Mouse (Mus musculus): ENCODE data around the gene Scamp4.
A peak's percentile ranks its signal among the peaks of the same experiment; 100 is the strongest.
"Not testable (repeated sequence)": the region's sequence is repeated elsewhere in the genome, so short reads cannot be mapped to it uniquely, and the experiment has no call there.

The Scamp4 gene

GRCm38 (mm10) chr10:80611905-80612304 lies 9.2 kb downstream of the Scamp4 start:
- no peak for DNase-seq

GRCm38 (mm10) chr10:80613821-80614220 lies 11.1 kb downstream of the Scamp4 start:
- no peak for DNase-seq

DNA sequence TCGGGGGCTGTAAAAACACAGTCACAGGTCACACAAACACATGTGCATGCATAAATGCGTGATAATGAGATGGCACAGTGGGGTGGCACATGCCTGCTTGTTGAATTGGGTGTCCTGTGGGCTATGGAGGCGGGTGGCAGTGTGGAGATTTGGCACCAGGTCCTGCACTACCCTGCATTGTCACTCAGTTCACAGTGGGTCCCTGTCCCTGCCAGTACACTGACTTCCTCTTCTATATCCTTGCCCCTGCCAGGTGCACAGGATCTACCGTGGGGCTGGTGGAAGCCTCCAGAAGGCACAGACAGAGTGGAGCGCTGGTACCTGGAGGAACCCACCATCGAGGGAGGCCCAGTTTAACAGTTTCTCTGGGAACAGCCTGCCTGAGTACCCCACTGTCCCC lies 11.7 kb downstream of the Scamp4 start:
- peak; percentile 44 to 60 for DNase-seq

- peak; percentile 72 to 87 for DNase-seq
These were observed 15.5 kb downstream of the Scamp4 start for GRCm38 (mm10) chr10:80618181-80618580.

- no peak for DNase-seq
These were observed 17.0 kb downstream of the Scamp4 start for GRCm38 (mm10) chr10:80619465-80620244.

DNA sequence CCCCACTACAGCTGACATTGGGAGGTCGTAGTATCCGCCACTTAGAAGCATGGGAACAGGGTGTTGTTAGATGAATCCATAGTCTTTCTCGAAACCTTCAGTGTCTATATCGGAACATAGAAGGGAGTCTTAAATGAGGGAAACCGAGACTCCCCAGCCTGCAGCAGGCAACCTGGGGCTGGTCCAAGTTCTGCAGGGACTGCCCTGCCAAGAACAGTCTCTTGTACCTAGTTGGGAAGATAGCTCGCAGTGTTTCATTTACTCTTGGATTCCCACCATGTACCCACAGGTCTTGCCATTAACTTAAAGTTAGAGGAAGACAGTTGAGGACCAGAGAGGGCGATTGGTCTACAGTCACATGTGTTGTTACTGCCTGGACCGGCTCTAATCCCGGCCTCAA lies 17.7 kb downstream of the Scamp4 start:
- DNase-seq, result no peak

DNA sequence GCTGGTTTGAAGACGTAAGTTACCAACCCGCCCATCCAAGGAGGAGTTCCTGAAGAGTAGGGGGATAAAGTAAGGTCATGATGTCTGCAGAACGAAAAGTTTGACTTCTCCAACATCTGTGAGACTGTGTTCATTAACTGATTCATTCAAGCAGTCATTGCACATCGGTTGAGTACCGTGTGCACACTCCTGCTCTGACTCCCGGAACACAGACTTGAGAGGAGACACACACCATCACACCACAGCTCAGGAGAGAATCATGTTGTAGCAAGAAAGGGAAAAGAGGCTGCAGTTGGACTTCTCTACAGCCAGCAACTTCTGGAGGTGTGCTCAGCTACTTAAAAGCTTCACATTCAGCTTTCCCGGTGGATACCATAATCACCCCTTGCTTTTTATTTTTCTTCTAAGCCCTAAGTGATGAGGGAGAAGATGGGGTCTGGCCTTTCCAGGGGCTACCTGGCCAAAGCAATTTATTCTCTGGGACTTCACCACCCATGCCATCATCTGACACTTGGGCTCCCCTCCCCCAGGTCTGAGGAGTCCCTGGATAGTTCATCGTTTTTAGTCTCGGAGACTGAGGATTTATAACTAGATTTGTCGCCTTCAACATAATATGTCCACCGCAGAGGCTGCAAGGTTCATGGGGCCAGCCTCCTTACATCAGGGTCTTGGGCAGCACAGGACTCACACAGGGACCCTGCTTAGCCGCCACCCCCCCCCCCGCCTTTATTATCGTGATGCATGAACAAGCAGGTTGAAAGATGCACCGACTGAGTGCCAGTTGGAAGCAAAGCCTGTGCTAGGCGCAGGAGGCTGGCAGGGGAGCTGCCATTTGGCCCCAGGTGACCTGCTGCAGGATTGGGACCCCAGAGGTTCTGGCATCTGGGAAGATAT lies 18.4 kb downstream of the Scamp4 start:
- no peak for DNase-seq

DNA sequence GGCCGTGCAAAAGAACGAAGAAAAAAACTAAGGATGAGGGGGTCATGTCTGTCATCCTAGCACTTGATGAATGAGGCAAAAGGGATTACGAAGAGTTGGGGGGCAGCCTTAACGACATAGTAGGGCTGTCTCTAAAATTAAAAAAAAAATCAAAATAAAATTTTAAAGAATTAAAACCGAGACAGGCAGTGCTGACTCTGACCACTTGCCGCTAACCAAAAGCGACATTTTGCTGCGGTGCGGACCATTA lies 18.9 kb downstream of the Scamp4 start:
- DNase-seq, result no peak

DNA sequence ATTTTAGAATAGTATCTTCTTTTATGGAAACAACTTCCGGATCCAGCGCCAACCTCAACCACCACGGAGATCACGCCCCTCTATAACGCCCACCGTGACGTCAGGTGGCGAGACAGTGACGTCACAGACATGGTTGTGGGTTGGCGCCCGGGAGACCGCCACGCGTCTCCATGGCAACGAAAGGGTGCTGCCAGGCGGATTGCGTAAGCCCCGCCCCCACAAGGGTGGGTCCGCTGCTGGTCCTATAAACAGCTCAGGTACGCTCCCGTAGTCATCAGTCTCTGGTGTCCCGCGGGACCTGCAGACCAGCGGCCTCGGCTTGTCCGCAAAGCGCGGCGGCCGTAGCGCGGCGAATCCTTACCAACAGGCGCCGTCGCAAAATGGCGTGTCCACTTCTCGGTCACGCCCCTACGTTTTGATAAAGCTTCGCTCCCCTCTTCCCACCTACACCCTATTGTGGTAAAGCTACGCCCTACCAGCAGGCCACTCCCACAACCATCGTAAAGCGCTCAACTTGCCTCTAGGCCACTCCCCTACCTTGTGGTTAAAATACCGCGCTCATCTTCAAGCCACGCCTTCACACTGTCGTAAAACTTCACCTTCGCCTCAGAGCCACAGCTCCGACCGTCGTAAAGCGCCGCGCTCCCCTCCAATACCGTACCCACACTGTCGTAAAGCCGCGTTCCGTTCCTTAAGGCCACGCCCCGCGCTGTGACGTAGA lies 19.4 kb downstream of the Scamp4 start:
- DNase-seq, result peak; percentile 98 to 99

DNA sequence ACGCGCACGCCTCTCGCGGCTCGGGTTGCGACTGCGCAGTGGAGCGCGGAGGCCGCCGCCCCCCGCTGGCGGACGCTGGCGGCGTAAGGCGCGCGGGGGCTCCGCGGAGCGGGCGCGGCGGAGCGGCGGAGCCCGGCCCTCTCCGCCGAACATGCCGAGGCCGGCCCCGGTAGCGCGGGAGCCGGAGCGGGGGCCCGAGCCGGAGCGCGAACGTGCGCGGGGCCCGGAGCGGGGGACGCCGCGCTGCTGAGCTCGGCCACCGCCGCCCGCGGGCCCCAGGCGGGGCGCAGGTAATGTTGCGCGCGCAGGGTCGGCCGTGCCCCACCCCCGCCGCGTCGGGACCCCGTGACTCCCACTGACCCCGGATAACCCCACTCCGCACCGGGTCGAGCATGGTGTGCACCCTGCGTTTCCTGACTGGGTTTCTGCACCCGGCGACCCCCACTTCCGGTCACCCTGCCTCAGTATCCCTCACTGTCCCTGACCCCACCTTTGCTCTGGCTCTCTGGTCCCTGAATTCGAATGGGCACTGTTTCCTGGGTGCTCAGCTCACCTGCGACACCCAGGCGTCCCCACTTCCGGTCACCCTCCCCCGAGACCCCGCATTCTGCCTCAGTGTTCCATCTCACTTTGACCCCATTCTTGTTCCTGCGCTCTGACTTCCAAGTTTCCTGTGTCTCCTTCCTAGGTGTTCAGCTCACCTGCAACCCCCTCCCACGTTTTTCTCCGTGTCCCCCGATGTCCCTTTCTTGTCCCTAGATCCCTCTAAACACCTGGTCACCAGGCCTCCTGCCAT lies 20.2 kb downstream of the Scamp4 start, which contains the start of gene Csnk1g2:
Gene Csnk1g2, plus strand, starts transcription at position 178 of the 796 bp plus-strand sequence.
- peak; percentile 78 to 87 for DNase-seq

DNA sequence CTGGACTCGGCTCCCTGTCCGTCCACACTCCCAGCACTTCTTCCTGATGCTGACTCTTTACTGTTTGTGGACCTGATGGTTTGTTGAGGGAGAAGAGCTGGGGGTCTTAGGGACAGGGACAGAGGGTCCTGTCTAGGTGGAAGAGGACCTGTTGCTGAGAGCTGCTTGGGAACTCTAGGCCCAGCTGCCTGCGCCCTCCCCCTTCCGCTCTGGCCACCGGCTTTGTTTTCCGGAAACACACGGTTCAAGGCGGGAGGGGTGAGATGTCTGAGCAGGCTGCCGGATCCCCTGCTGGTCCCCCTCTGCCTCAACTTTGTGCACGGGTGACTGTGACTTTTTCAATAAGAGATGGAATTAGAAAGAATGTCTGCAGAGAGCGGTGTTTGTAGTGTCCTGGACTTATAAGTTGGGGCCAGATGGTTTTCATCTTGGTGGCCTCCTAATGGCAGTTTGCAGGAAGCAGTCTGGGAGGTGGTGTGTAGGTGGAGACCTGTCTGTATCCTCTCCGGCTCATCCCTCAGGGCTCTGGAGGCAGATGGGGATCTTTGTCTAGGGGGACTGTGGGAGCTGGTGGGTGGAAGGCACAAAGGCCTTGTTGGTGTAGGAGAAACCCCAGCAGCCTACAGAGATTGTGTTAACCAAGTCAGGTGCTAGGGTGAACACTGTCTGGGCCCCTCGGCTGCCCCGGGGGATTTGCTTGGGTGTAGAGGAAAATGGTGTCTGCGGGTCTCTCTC lies 21.0 kb downstream of the Scamp4 start:
- peak; percentile 82 to 89 for DNase-seq

GRCm38 (mm10) chr10:80625764-80626163 lies 23.1 kb downstream of the Scamp4 start:
- no peak for DNase-seq

DNA sequence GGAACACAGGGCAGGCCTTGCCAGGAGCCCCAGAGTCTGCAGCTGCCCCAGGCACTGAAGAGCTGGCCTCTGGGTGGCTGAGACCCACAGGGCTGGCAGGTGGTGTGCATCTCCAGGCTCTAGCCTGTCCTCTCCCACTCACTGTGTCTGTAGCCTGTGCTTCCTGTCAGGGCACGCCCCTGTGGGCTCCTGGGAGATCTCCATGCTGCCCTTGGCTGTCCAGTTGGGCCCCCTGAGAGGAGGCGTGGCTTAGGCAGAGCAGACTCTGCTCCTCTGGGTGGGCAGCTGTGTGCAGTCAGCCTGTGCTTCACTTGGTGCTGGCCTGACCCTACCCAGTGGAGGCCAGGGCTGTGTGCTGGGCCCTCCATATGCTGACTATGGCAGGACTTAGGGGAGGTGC lies 25.0 kb downstream of the Scamp4 start:
- no peak for DNase-seq

GRCm38 (mm10) chr10:80628925-80629324 lies 26.3 kb downstream of the Scamp4 start:
- no peak for DNase-seq

DNA sequence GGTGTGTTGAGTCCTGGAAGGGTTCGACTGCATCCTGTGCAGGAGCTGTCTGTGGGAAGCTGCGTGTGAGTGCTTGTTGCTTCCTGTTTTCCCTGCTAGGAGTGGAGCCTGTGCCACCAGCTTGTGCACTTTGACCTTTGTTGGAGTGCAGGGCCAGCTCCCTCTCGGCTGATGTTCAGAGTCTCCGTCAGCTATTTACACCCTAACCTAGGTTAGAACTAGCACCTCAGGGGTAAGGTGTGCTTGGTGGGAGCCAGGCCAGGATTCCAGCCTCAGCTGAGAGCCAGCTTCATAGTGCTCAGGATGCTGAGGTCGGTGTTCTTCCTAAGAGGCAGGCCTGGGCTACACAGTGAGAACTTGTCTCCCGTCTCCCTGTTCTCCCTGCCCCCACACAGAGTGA lies 32.7 kb downstream of the Scamp4 start:
- no peak for DNase-seq

DNA sequence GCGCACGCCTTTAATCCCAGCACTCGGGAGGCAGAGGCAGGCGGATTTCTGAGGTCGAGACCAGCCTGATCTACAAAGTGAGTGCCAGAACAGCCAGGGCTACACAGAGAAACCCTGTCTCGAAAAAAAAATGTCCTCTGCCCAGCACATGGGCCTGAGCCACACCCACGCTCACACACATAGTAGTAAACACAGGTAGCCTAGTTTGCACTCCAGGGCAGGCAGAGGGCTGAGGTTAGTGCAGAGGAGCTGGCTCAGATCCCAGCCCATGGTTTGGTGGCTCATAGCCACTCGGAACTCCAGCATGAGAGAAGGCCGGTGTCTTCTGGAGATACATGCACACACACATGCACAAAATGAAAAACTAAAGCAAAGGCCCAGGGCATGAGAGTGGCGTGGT lies 44.3 kb downstream of the Scamp4 start:
- DNase-seq, result no peak

DNA sequence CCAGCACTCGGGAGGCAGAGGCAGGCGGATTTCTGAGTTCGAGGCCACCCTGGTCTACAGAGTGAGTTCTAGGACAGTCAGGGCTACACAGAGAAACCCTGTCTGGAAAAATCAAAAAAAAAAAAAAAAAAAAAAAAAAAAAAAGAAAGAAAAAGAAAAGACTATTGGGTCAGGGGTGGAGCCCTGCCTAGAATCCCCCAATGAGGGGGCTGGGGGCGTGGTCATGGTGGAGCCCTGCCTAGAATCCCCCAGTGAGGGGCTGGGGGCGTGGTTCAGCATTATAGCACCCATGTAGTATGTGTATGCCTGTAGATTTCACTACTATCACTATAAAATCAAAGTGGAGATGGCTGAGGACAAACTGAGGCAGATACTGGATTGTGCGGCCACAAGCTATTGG lies 47.2 kb downstream of the Scamp4 start:
- DNase-seq, result not testable (repeated sequence)

GRCm38 (mm10) chr10:80650392-80650791 lies 47.7 kb downstream of the Scamp4 start:
- no peak for DNase-seq

DNA sequence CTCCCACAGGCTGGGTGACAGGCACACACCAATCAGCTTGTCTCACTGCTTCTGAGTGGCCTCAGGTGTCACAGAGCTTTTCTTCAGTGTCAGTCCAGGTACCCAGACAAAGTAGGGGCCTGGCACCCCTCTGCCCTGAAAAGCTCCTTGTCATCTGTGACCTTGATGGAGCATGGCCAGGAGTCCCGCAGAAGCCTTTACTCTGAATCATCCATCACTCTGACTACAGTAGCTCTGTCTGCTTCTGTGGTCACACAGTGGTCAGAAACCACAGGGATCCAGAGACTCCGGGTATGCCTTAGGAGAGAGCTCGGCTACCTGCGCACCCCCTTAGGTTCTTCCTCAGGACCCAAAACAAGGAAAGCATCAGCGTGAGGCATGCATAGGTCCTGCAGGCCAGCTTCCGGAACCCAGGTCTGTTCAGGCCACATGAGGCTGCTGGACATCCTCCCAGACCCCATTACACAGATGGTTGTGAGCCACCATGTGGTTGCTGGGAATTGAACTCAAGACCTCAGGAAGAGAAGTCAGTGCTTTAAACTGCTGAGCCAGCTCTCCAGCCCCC lies 50.6 kb downstream of the Scamp4 start:
- DNase-seq, result no peak

DNA sequence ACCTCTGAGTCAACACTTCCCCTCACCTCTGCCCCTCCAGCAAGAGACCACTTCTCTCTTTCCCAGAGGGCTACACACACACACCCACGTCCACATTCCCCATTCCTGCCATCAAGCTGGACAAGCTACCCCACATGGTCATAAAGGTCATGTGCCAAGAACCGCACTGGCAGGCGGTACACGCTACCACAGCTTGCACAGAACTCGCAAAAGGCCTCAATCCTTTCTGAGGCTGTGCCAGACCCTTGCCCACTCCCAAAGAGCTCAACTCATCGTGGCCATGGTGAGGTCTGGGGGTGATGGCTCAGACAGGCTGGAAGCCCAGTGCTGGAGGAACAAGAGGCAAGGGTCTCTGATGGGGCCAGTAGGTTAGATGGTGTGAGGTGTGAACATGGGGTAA lies 52.2 kb downstream of the Scamp4 start:
- no peak for DNase-seq

- no peak for DNase-seq
These were observed 52.9 kb downstream of the Scamp4 start for GRCm38 (mm10) chr10:80655406-80656129.
